Mouse (Mus musculus) heart, adult 2 months (tissue): ENCODE results near the gene Cetn3. TPM values are rescaled to one million over a fixed set of nuclear protein-coding genes. Genes with fewer than 3 reads are reported as not detected.

Source experiments
- DNase-seq, 2 experiments: peaks; one replicate each; pipeline ENCODE4 v3.0.0; 2021
- H3K27ac ChIP-seq: fragments of 200-600 bp; 2 replicates; pipeline ENCODE4 v1.8.1; 2022
- H3K27me3 ChIP-seq: fragments of 200-500 bp; 2 replicates; pipeline ENCODE4 v1.6.1; 2012; ENCODE audit warnings: mild to moderate bottlenecking, low read length, inconsistent platforms, mixed read lengths; ENCODE audit not compliant: control insufficient read depth, insufficient read depth
- H3K36me3 ChIP-seq: fragments of 200-500 bp; 2 replicates; pipeline ENCODE4 v1.6.1; 2012; ENCODE audit warnings: low read length, inconsistent platforms; ENCODE audit not compliant: control insufficient read depth, insufficient read depth
- H3K4me1 ChIP-seq: fragments of 200-500 bp; 2 replicates; pipeline ENCODE4 v1.6.1; 2011; ENCODE audit warnings: low read length; ENCODE audit not compliant: control insufficient read depth, insufficient read depth
- H3K4me3 ChIP-seq: fragments of 200-600 bp; 2 replicates; pipeline ENCODE4 v1.8.1; 2022
- H3K79me2 ChIP-seq: fragments of 200-500 bp; replicated peaks from 2 replicates; pipeline ENCODE4 v1.6.1; 2012; ENCODE audit warnings: mild to moderate bottlenecking, inconsistent platforms, low read length, moderate library complexity, mixed read lengths; ENCODE audit not compliant: control insufficient read depth, insufficient read depth
- H3K9ac ChIP-seq: fragments of 200-500 bp; 2 replicates; pipeline ENCODE4 v1.6.1; 2012; ENCODE audit warnings: low read depth, mild to moderate bottlenecking, control low read depth, inconsistent platforms, low read length, mixed read lengths
- CTCF ChIP-seq: fragments of 200-600 bp; IDR thresholded peaks from 2 replicates; pipeline ENCODE4 v1.8.1; 2022; ENCODE audit warnings: antibody characterized with exemption, mild to moderate bottlenecking, moderate library complexity
- EP300 ChIP-seq: fragments of 200-500 bp; IDR thresholded peaks from 2 replicates; pipeline ENCODE4 v1.6.1; 2011; ENCODE audit warnings: low read depth, low read length, control low read depth; ENCODE audit not compliant: insufficient read depth
- POLR2A ChIP-seq: fragments of 200-500 bp; IDR thresholded peaks from 2 replicates; pipeline ENCODE4 v1.6.1; 2011; ENCODE audit warnings: mild to moderate bottlenecking, low read depth, low read length, control low read depth; ENCODE audit not compliant: insufficient read depth
- WGBS: fragments of 180-500 bp; shearing (Covaris S2); methylation state at CpG from one replicate; pipeline ENCODE4 v1.1.7; 2018; 5-methylcytosine and 5-hydroxymethylcytosine counted together
- intact Hi-C: fragments of 180-260 bp; cut with DNase I; formaldehyde crosslinking; loops from one replicate; pipeline ENCODE4 v1.15.1; 2025
- polyA plus RNA-seq: library from polyadenylated mRNA; depleted of rRNA; stranded (reverse); fragments of >200 nt; gene quantifications from 2 replicates; pipeline ENCODE4 v1.2.3, GENCODE M21; 2012
- total RNA-seq, 2 experiments: library from RNA; stranded (reverse); gene quantifications; 2 replicates each; pipeline ENCODE4 v1.2.3; 2021

Gene Cetn3
- total and polyA plus RNA-seq, 3 experiments, result 5.0 to 53.0 (median 52.0) TPM

DNA sequence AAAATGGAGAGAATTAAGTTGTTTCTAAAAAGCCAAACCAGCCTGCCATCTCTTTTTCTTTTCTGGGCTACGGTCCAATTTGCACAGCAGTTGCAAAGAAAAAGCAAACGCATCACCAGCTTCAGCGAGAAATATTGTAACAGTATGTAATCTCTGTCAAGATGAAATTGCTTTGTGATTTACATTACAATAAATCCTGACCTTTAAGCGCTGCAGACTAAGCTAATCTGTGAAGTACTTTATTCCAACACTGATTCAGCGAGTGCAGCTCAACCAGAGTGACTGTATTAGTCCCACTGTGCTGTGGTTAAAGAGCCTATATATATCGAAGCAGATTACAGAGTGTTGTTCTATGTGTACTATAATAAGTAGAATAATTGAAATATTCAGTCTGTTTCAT, 45.6 kb downstream of the Cetn3 start:
- Histone ChIP-seq H3K36me3 (no peaks in the 10 kb centered on the region), H3K27me3 (no peaks in the 10 kb centered on the region), H3K9ac (no peak overlapping the region), H3K4me1 (no peaks in the 10 kb centered on the region), H3K79me2 (no peaks in the 10 kb centered on the region), H3K4me3 (no peak overlapping the region), H3K27ac (no peak overlapping the region)
- 66% methylated on average over 6 of the region's 6 CpGs for WGBS
- no peak for TF ChIP-seq CTCF
- intact Hi-C loops, result no loop called here
- DNase-seq, result no peak

DNA sequence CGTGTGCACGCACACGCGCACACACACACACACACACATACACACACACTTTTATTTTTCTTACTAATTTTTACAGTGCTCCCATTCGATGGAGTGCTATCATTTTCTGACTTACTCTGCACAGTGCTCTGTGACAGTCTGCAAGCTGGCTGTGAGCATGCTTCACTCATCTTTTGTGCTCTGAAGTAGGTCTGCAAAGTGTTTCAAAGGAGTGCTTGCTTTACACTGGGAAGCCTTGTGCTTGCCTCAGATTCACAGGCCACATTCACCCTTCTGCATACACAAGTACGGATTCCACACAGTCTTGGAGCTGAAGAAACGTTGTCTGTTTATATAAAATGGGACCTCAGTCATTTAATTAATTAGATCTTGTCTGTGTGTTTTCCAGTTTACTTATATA, 49.0 kb downstream of the Cetn3 start:
- Histone ChIP-seq H3K27me3 (no peaks in the 10 kb centered on the region), H3K9ac (no peak overlapping the region), H3K79me2 (no peaks in the 10 kb centered on the region), H3K27ac (no peak overlapping the region), H3K4me1 (no peaks in the 10 kb centered on the region), H3K36me3 (no peaks in the 10 kb centered on the region), H3K4me3 (no peak overlapping the region)
- intact Hi-C loops, result no loop called here
- TF ChIP-seq CTCF (no peak), EP300 (no peak), POLR2A (no peak)
- 93% methylated on average over 7 of the region's 7 CpGs for WGBS
- no peak for DNase-seq

DNA sequence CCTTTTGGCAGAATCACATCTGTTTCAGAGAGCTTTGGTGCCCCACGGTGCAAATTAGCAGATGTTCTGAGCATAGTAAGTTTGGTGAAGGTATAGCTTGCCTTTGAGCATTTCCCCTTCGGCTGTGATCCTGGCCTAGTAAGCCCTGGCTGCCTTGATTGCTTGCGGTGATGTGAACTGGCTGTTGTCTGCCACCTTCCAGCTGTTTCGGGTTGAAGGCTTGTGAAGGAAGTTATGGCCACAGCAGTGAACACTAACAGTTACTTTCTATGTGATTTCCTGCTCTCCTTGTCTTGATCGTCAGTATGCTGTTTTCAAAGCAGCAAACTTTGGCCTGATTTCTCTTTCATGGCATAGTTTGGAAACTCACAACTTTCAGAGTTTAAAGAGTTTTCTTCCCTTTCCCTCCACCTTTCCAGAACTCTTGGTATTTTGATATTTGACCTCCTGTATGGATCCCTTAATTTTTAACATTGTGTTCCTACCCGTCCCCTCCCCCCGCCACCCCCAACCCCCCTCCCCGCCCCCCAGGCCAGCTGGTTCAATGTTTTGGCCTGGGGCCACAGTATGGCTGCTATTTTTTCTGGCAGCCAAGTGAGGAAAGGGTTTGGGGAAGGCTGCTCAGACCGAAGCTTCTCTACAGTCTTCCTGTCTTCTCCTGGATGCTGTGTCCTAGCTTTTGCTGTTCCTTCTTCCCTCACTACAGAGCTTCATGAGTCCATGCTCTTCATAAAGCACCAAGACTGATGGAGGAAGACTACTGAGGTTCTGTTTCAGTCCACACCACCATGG, 53.7 kb downstream of the Cetn3 start:
- no peak for TF ChIP-seq CTCF
- TF ChIP-seq EP300, result no peak
- TF ChIP-seq POLR2A, result no peak
- no peak overlapping the region for H3K9ac ChIP-seq
- H3K4me3 ChIP-seq, result no peak overlapping the region
- no peak for DNase-seq
- intact Hi-C loops, result no loop called here
- no peaks in the 10 kb centered on the region for H3K4me1 ChIP-seq
- H3K27me3 ChIP-seq, result no peaks in the 10 kb centered on the region
- 58% methylated on average over 9 of the region's 9 CpGs for WGBS
- no peaks in the 10 kb centered on the region for H3K36me3 ChIP-seq
- no peak overlapping the region for H3K27ac ChIP-seq
- H3K79me2 ChIP-seq, result no peaks in the 10 kb centered on the region

DNA sequence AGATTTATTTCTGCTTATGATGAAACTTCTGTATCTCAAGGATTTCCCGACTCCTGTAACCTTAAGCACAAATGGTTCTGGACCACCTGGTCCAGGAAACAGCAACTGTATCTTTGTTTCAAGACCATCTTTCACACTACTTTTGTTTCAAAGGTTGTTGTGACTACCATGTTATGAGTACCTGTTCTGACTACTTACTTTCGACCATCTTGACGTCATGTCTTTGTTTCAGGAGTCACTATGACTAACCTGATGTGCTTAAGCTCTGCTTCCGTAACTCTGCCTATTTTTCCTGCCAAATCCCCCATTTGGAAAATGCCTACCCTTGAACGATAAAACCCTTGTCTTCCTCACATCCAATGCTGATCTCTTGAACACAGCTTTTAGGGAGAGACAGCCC, 55.1 kb downstream of the Cetn3 start:
- no peaks in the 10 kb centered on the region for H3K36me3 ChIP-seq
- H3K79me2 ChIP-seq, result no peaks in the 10 kb centered on the region
- H3K4me1 ChIP-seq, result no peaks in the 10 kb centered on the region
- no peak overlapping the region for H3K27ac ChIP-seq
- DNase-seq, result no peak
- H3K4me3 ChIP-seq, result no peak overlapping the region
- 91% methylated on average over 5 of the region's 5 CpGs for WGBS
- H3K27me3 ChIP-seq, result no peaks in the 10 kb centered on the region
- H3K9ac ChIP-seq, result no peak overlapping the region
- intact Hi-C loops, result no loop called here
- no peak for TF ChIP-seq POLR2A
- no peak for TF ChIP-seq CTCF
- TF ChIP-seq EP300, result no peak

DNA sequence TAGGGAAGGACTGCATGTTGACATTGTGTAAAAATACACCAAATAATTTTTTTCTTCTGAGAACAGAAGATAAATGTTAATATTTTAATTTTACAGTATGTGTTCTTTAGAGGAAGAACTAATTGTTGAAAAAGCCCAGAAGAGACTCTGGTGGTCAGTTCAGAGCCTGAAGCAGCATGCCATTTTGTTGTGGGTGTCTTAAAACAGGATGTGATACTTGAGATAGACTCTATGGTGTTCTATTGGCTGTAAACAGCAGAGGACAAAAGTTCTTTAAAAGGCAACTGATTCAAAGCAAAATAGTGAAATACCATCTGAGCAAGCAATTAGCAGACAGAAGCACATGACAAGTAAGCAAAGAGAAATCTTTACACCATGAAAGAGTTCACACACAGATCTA, 56.1 kb downstream of the Cetn3 start:
- Histone ChIP-seq H3K36me3 (no peaks in the 10 kb centered on the region), H3K4me3 (no peak overlapping the region), H3K79me2 (no peaks in the 10 kb centered on the region), H3K4me1 (no peaks in the 10 kb centered on the region), H3K9ac (no peak overlapping the region), H3K27me3 (no peaks in the 10 kb centered on the region), H3K27ac (no peak overlapping the region)
- no peak for TF ChIP-seq POLR2A
- TF ChIP-seq EP300, result no peak
- no peak for TF ChIP-seq CTCF
- intact Hi-C loops, result no loop called here
- DNase-seq, result no peak

DNA sequence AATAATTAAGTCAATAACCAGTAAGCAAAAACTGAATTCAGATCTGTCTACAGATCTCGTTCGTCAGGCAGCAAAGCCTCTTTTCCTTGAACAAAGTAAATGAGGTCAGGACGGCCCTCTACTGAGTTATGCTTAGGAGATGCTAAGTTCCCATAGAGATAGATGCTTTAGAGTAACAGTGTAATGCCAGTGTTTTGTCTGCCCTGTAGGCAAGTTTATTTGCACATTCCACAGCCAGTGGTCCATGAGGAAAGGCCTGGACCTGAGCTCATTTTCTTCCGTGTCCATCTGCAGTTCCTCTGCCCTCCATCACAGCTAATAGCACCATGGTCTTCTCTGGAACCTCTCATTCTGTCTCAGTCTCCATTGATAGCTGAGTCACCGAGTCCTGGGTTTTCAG, 57.4 kb downstream of the Cetn3 start:
- TF ChIP-seq CTCF (no peak), EP300 (no peak), POLR2A (no peak)
- no peaks in the 10 kb centered on the region for H3K79me2 ChIP-seq
- H3K9ac ChIP-seq, result no peak overlapping the region
- 89% methylated on average over 5 of the region's 5 CpGs for WGBS
- H3K4me3 ChIP-seq, result no peak overlapping the region
- no peak for DNase-seq
- no peak overlapping the region for H3K27ac ChIP-seq
- intact Hi-C loops, result no loop called here
- H3K36me3 ChIP-seq, result no peaks in the 10 kb centered on the region
- no peaks in the 10 kb centered on the region for H3K27me3 ChIP-seq
- no peaks in the 10 kb centered on the region for H3K4me1 ChIP-seq
